11 mouse cellular contexts compared by ENCODE assay signal in genomic region chr1:84628244-84628643, GRCm38 (mm10).
"Had no signal": no experiment of that assay in that cellular context is flagged by ENCODE, and none has a peak within 500 bp of the region (broad histone marks: within the 10 kb centered on the region; RNA-seq: fewer than 3 reads in every experiment).

No protein-coding gene starts in this region.

- ATAC-seq: liver, postnatal 0 days; lung, postnatal 0 days; midbrain, embryonic 13.5 days; midbrain, embryonic 15.5 days had no signal

- DNase-seq: liver, postnatal 0 days; lung, adult 2 months; lung, postnatal 14 days; lung, postnatal 36 days; right cerebral cortex, postnatal 14 days; thymus, adult 2 months; thymus, postnatal 25 days; thymus, postnatal 4 days had no signal
